Mouse (Mus musculus): ENCODE data around the gene Sinhcaf. TPM values are rescaled to one million over a fixed set of nuclear protein-coding genes. Genes with fewer than 3 reads are reported as not detected.

Sinhcaf gene
- polyA plus RNA-seq, 2 experiments, result 28.3 to 69.9 TPM

- Histone ChIP-seq H3K27me3 (ENCODE audit: control insufficient read depth, insufficient read depth, low read length) (no peaks in the 10 kb centered on the region), H3K9ac (ENCODE audit: low read depth, low read length, severe bottlenecking) (no peak overlapping the region), H3K4me2 (replicated peaks; ENCODE audit: low read depth, low read length, severe bottlenecking) (no peak overlapping the region), H3K36me3 (ENCODE audit: control insufficient read depth, insufficient read depth, low read length) (peaks cover 6% of the 10 kb centered on the region; the same call in 1 of the 2 replicates), H3K27ac (replicated peaks; ENCODE audit: low read depth, low read length) (no peak overlapping the region), H3K4me1 (ENCODE audit: control insufficient read depth, insufficient read depth, low read length) (no peaks in the 10 kb centered on the region), H3K4me3 (replicated peaks; ENCODE audit: low read length) (no peak overlapping the region), H3K9me3 (ENCODE audit: control insufficient read depth, low read length) (no peaks in the 10 kb centered on the region)
- 50% methylated on average over 1 of the region's 1 CpGs for WGBS
- ATAC-seq (ENCODE audit: low FRiP score, low read depth), result no peak
- no peak for TF ChIP-seq POLR2A (IDR thresholded peaks at IDR 0.05; ENCODE audit: borderline replicate concordance, extremely low read depth, insufficient read depth, insufficient read length)
- no peak for DNase-seq (ENCODE audit: low spot score)
Measured at GRCm38 (mm10) chr6:148937693-148938092, 8.6 kb downstream of the Sinhcaf start.

GRCm38 (mm10) chr6:148934961-148935590, 11.2 kb downstream of the Sinhcaf start:
- WGBS, result 92% methylated on average over 3 of the region's 3 CpGs

GRCm38 (mm10) chr6:148931281-148931680, 15.0 kb downstream of the Sinhcaf start:
- DNase-seq (ENCODE audit: low spot score), result no peak
- WGBS, result 88% methylated on average over 6 of the region's 6 CpGs

More at GRCm38 (mm10) chr6:148934961-148935590, 11.2 kb downstream of the Sinhcaf start:
- DNase-seq (ENCODE audit: low spot score), result no peak
- H3K4me1 ChIP-seq (ENCODE audit: control insufficient read depth, insufficient read depth, low read length), result no peaks in the 10 kb centered on the region
- no peak overlapping the region for H3K4me2 ChIP-seq (replicated peaks; ENCODE audit: low read depth, low read length, severe bottlenecking)
- no peak overlapping the region for H3K9ac ChIP-seq (ENCODE audit: low read depth, low read length, severe bottlenecking)
- peaks cover 28% of the 10 kb centered on the region for H3K36me3 ChIP-seq (ENCODE audit: control insufficient read depth, insufficient read depth, low read length)
- H3K4me3 ChIP-seq (replicated peaks; ENCODE audit: low read length), result no peak overlapping the region
- TF ChIP-seq POLR2A (IDR thresholded peaks at IDR 0.05; ENCODE audit: borderline replicate concordance, extremely low read depth, insufficient read depth, insufficient read length), result no peak
- H3K9me3 ChIP-seq (ENCODE audit: control insufficient read depth, low read length), result no peaks in the 10 kb centered on the region
- no peak overlapping the region for H3K27ac ChIP-seq (replicated peaks; ENCODE audit: low read depth, low read length)
- no peak for ATAC-seq (ENCODE audit: low FRiP score, low read depth)
- H3K27me3 ChIP-seq (ENCODE audit: control insufficient read depth, insufficient read depth, low read length), result no peaks in the 10 kb centered on the region

GRCm38 (mm10) chr6:148918841-148919398, 27.3 kb downstream of the Sinhcaf start:
- H3K36me3 ChIP-seq (ENCODE audit: control insufficient read depth, insufficient read depth, low read length), result peaks cover 19% of the 10 kb centered on the region
- no peak for TF ChIP-seq POLR2A (IDR thresholded peaks at IDR 0.05; ENCODE audit: borderline replicate concordance, extremely low read depth, insufficient read depth, insufficient read length)

More at GRCm38 (mm10) chr6:148931281-148931680, 15.0 kb downstream of the Sinhcaf start:
- Histone ChIP-seq H3K4me2 (replicated peaks; ENCODE audit: low read depth, low read length, severe bottlenecking) (no peak overlapping the region), H3K27ac (replicated peaks; ENCODE audit: low read depth, low read length) (no peak overlapping the region), H3K9me3 (ENCODE audit: control insufficient read depth, low read length) (no peaks in the 10 kb centered on the region), H3K4me1 (ENCODE audit: control insufficient read depth, insufficient read depth, low read length) (no peaks in the 10 kb centered on the region), H3K9ac (ENCODE audit: low read depth, low read length, severe bottlenecking) (no peak overlapping the region), H3K4me3 (replicated peaks; ENCODE audit: low read length) (no peak overlapping the region), H3K27me3 (ENCODE audit: control insufficient read depth, insufficient read depth, low read length) (no peaks in the 10 kb centered on the region), H3K36me3 (ENCODE audit: control insufficient read depth, insufficient read depth, low read length) (peaks cover 59% of the 10 kb centered on the region)
- ATAC-seq (ENCODE audit: low FRiP score, low read depth), result no peak
- TF ChIP-seq POLR2A (IDR thresholded peaks at IDR 0.05; ENCODE audit: borderline replicate concordance, extremely low read depth, insufficient read depth, insufficient read length), result no peak

GRCm38 (mm10) chr6:148917672-148918071, 28.6 kb downstream of the Sinhcaf start:
- H3K27me3 ChIP-seq (ENCODE audit: control insufficient read depth, insufficient read depth, low read length), result no peaks in the 10 kb centered on the region
- no peaks in the 10 kb centered on the region for H3K4me1 ChIP-seq (ENCODE audit: control insufficient read depth, insufficient read depth, low read length)
- H3K9ac ChIP-seq (ENCODE audit: low read depth, low read length, severe bottlenecking), result no peak overlapping the region
- H3K36me3 ChIP-seq (ENCODE audit: control insufficient read depth, insufficient read depth, low read length), result peaks cover 12% of the 10 kb centered on the region
- H3K4me2 ChIP-seq (replicated peaks; ENCODE audit: low read depth, low read length, severe bottlenecking), result no peak overlapping the region
- WGBS, result 39% methylated on average over 1 of the region's 1 CpGs
- no peak overlapping the region for H3K27ac ChIP-seq (replicated peaks; ENCODE audit: low read depth, low read length)
- H3K4me3 ChIP-seq (replicated peaks; ENCODE audit: low read length), result no peak overlapping the region
- ATAC-seq (ENCODE audit: low FRiP score, low read depth) (no peak), DNase-seq (ENCODE audit: low spot score) (no peak)
- H3K9me3 ChIP-seq (ENCODE audit: control insufficient read depth, low read length), result no peaks in the 10 kb centered on the region
- TF ChIP-seq POLR2A (IDR thresholded peaks at IDR 0.05; ENCODE audit: borderline replicate concordance, extremely low read depth, insufficient read depth, insufficient read length), result no peak

More at GRCm38 (mm10) chr6:148918841-148919398, 27.3 kb downstream of the Sinhcaf start:
- no peak overlapping the region for H3K27ac ChIP-seq (replicated peaks; ENCODE audit: low read depth, low read length)
- H3K9ac ChIP-seq (ENCODE audit: low read depth, low read length, severe bottlenecking), result no peak overlapping the region
- H3K9me3 ChIP-seq (ENCODE audit: control insufficient read depth, low read length), result no peaks in the 10 kb centered on the region
- no peak for ATAC-seq (ENCODE audit: low FRiP score, low read depth)
- no peak overlapping the region for H3K4me2 ChIP-seq (replicated peaks; ENCODE audit: low read depth, low read length, severe bottlenecking)
- no peak overlapping the region for H3K4me3 ChIP-seq (replicated peaks; ENCODE audit: low read length)
- no peak for DNase-seq (ENCODE audit: low spot score)
- no peaks in the 10 kb centered on the region for H3K27me3 ChIP-seq (ENCODE audit: control insufficient read depth, insufficient read depth, low read length)
- no peaks in the 10 kb centered on the region for H3K4me1 ChIP-seq (ENCODE audit: control insufficient read depth, insufficient read depth, low read length)
